Mouse (Mus musculus): Measurements from ENCODE around the gene Vamp9.

Vamp9 gene

GRCm38 (mm10) chr5:99941776-99942502 lies 35.9 kb downstream of the Vamp9 start:
- DNase-seq (ENCODE audit: low read depth, low spot score), result peak; percentile 59

DNA sequence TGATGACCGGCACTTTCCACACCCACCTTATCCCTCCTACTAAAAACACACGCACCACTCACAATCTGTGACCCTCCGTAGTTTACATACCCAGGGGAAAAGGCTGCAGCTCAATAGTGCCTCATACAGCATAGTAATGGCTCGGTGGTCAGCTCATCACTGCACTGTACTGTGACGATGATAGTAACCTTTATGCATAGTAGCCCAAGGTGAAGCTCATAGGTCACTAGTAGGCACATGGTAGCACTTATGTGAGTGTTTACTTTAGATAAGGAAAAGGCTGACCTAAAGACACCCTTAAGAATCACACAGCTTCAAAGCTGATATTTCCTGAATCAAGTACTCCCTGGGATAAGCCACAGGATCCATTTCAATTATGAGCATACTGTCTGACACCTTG lies 46.5 kb downstream of the Vamp9 start:
- no peak for DNase-seq (ENCODE audit: low read depth, low spot score)

DNA sequence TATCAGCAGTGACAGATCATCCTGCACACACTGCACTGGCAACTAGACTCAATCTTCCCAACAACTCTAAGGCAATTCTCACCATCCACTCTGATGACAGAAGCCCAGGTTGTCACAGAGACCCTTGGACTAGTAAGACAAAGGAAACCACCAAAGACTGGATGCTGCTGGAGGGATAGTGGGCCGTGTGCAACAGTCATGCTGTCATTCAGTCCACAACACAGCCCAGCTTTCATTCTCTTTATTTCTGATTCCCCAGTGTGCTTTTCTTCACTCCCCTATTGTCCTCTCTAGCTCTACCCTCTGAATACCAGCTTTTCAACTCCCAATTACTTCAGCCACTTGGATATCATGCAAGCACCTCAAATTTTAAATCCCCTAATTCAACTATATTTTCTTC lies 47.8 kb downstream of the Vamp9 start:
- no peak for DNase-seq (ENCODE audit: low read depth, low spot score)

DNA sequence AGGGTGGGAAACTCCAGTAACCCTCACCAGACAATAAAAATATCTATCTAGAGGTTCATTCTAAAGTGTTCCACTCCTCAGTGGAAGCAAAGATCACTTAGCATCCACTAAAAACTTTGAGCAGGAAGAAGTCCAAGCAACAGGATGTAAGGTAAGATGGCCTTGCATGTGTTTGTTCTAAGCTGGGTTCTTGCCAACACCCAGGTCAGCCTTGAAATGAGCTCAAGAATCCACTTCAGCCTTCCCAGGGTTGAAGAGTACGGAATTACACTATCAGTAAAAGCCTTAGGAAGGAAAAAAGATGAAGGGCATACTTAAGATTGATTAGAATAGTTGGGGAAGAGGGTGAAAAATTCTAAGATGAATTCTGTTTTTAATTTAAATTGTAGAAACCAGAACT lies 52.6 kb downstream of the Vamp9 start:
- DNase-seq (ENCODE audit: low read depth, low spot score), result no peak

DNA sequence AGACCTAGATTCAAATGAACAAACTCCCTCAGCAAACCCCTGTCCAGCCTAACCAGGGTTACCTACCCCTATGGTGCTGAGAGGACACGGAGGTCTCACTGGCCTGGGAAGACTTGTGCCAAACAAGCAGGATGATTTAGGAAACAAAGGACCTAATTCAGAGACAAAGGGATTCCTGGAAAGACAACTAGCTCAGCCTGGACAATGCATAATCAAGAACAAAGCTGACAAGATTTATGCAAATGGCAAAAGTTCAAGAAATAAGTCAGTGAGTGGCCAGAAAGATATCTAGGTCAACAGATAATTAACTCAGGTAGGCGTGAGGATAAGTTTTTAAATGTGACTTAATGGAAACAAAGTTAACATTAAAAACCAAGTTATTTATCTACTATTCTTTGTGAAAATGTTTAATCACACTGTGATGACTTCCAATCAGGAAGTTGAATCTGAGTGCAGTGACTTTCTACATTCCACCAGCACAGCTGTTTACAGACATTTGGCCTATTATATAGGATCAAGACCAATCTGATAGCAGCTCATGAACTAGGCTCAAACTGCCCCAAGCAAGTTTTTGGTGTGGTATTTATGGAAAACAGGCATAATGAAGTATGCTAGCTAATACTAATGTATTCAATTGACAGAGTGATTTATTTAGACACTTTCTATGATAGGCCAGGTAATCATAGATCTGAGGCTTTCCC lies 53.3 kb downstream of the Vamp9 start:
- peak; percentile 73 for DNase-seq (ENCODE audit: low read depth, low spot score)

DNA sequence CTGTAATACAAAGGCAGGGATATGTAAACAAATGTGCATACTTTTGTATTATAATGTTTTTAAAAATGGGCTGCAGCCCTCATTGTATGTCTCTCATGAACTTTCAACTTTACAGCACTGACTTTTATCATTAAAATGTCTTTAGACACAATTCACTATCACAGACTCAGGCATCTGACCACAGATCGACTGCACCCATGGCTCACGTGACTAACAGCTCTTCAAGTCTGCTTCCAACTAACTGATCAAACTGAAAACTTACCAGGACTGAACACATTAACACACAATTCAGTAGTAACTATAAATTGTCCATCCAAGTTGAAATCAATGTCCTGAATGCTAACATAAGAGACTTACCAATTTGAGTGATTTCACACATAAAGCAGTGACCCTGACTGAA lies 53.9 kb downstream of the Vamp9 start:
- DNase-seq (ENCODE audit: low read depth, low spot score), result peak; percentile 68

GRCm38 (mm10) chr5:99973941-99974340 lies 67.9 kb downstream of the Vamp9 start:
- peak; percentile 71 for DNase-seq (ENCODE audit: low read depth, low spot score)

DNA sequence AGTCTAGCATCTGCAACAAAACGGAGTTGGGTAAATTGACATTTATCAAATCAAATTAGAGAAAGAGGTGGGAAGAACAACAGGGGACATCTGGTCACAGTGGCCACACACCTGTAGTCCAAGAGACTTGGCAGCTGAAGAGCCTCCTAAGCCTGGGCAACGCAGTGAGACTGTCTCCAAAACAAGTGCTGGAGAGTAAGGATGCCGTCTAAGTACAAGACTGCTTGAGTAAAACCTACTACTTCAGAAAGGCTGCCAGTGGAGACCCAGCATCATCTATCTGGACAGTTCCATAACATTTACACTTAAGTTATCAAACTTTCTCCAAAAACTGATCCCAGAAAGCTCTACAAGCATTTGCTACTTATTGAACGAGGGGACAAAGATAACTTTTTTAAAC lies 69.0 kb downstream of the Vamp9 start:
- no peak for DNase-seq (ENCODE audit: low read depth, low spot score)

DNA sequence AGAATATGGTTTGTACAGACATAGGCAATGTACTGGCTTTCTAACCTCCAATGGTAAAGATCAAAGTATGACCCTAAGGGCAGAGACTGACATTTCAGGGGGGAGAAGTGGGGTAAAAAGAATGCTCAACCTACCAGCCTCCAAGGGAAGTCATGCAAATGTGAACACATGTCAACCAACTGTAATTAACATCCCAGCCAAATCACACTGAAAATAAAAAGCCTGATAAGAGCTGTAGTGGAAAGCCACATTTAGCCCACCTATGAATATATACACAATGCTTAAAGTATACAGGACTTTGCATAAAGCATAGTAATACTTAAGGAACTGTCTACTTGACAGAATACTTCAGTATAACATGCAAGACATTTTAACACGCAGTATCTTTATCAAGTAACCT lies 69.7 kb downstream of the Vamp9 start:
- no peak for DNase-seq (ENCODE audit: low read depth, low spot score)

GRCm38 (mm10) chr5:99976334-99976955 lies 70.4 kb downstream of the Vamp9 start:
- peak; percentile 36 for DNase-seq (ENCODE audit: low read depth, low spot score)

GRCm38 (mm10) chr5:99977516-99978301 lies 71.7 kb downstream of the Vamp9 start:
- peak; percentile 95 for DNase-seq (ENCODE audit: low read depth, low spot score)

GRCm38 (mm10) chr5:99978699-99979442 lies 72.8 kb downstream of the Vamp9 start, which contains the start of the genes Hnrnpd and 4930524J08Rik:
TSS of gene Hnrnpd (minus strand) at chr5:99978938.
TSS of gene 4930524J08Rik (plus strand) at chr5:99979061.
- DNase-seq (ENCODE audit: low read depth, low spot score), result peak; percentile 99

- DNase-seq (ENCODE audit: low read depth, low spot score), result no peak
Observed at GRCm38 (mm10) chr5:99983452-99984061, 77.5 kb downstream of the Vamp9 start.

DNA sequence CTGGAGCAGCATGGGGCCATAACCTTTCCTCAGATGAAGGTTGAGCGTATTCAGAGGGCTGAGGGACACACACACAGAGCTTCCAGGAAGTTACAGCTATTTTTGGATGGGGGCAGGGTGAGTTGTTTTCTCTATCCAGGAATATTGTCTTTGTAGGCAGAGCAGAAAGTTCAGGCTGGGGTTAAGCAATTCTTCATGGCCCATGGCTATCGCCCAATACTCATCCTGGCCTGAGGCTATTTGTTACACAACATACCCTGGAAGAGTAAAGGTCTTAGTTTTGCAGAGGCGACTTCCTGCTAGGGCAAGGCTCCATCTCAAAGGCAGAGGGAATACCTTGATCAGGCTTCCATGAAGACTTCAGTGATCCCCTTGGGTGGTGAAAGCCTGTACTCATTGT lies 88.1 kb downstream of the Vamp9 start:
- DNase-seq (ENCODE audit: low read depth, low spot score), result no peak

DNA sequence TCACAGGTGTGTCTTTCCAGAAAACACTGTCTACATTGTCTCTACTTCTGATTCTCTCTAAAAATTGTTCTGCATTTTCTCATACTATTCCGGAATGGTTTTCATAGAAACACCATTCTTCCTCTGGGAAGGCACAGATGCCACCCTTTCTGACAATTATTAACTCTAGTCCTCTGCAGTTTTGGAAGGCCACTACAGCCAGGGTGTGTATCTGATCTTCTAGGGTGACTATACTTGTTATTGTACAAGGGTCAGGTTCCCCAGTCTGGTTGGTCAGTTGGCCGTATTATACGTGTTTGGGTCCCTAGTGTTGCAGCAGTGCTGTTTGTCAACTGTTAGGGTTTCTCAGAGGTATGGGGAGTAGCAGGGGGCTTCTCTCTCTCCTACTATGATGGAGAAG lies 88.6 kb downstream of the Vamp9 start:
- no peak for DNase-seq (ENCODE audit: low read depth, low spot score)

GRCm38 (mm10) chr5:100000048-100000447 lies 94.0 kb downstream of the Vamp9 start:
- DNase-seq (ENCODE audit: low read depth, low spot score), result no peak

- no peak for DNase-seq (ENCODE audit: low read depth, low spot score)
Observed at GRCm38 (mm10) chr5:100000500-100000899, 94.4 kb downstream of the Vamp9 start.

Measured in ZHBTc4 (cell line).